Mouse (Mus musculus) megakaryocyte, embryonic 14.5 days (primary cell): ENCODE measurements at regions not wholly inside any gene's neighbourhood (a gene's known extent, or its start where the extent isn't known, plus 50 kb on each side); places are given as distances from the start of the nearest gene placed in this dataset.

Experiments used
- FLI1 ChIP-seq: IDR thresholded peaks from 2 replicates; pipeline ENCODE4 v1.6.1; 2012; ENCODE audit warnings: low read length, inconsistent platforms, mixed read lengths
- GATA1 ChIP-seq: IDR thresholded peaks from 3 replicates; pipeline ENCODE4 v1.6.1; 2012; ENCODE audit warnings: mixed read lengths, low read length, inconsistent platforms, borderline replicate concordance

- no peak for TF ChIP-seq GATA1
- TF ChIP-seq FLI1: no peak
These were observed 75.7 kb upstream of the Zbtb18 start for GRCm38 (mm10) chr1:177366475-177366874.
